Mouse (Mus musculus) liver, embryonic 14.5 days (tissue): ENCODE data around the gene Trappc10.

Experiments used
- CTCF ChIP-seq: IDR thresholded peaks from 2 replicates; pipeline ENCODE4 v1.5.1; 2016; ENCODE audit warnings: antibody characterized with exemption, low read depth, control low read depth
- EP300 ChIP-seq: IDR thresholded peaks from 2 replicates; pipeline ENCODE4 v1.6.1; 2016; ENCODE audit warnings: antibody characterized with exemption, low read depth

DNA sequence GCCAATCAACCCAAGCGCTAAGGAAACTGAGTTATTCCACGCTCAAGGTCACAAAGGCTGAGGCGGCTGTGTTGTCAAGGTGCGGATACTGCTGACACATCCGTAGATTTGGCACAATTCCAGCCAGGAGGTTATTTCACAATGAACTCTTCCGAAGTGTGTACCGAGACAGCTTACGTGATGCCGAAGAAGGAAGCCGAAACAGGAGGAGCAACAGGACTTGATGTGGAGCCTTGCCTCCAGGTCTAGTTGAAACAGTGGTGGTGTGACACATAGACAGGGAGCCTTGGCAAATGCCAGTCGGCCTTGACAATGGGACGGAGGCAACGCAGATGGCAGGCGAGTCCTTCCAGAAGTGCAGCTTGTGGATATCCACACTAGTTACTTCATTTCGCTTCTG lies 86.4 kb downstream of the Trappc10 start:
- TF ChIP-seq CTCF (no peak), EP300 (no peak)
